Mouse (Mus musculus): Measurements from ENCODE around the gene Aox4.

Aox4 gene

DNA sequence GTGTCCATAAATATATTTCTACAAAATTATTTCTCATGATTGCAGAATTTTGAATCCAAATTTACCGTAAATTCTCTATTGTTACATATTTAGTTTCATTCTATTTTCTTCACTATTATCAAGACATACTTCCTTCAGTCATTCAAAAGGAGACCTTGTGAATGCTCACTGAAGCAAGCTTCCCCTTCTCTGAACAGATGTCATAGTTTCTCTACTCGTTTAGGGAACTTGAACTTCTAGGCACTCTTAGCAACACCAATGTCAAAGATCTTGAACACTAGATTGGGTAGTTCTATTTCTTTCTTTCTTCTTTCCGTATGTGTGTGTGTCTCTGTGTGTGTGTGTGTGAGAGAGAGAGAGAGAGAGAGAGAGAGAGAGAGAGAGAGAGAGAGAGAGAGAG is 34.3 kb downstream of the Aox4 start:
- DNase-seq (ENCODE audit: low read depth, low spot score), result no peak

DNA sequence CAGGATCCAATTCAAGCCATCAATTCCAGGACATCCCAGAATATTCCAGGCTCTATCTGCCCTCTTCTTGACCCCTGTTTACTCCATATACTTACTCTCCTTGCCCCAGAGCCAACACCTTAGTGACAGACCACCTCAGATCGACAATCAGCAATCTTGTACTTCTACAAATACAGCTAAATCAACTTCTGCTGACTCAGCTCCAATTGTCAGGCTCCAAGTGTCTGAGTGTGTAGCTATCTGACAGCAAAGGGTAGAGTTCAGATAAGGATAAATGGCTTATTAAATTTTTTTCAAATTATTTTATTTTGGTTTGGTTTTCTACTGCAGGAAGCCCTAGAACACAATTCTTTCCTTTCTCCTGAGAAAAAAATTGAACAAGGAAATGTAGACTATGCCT is 38.3 kb downstream of the Aox4 start:
- DNase-seq (ENCODE audit: low read depth, low spot score), result no peak

DNA sequence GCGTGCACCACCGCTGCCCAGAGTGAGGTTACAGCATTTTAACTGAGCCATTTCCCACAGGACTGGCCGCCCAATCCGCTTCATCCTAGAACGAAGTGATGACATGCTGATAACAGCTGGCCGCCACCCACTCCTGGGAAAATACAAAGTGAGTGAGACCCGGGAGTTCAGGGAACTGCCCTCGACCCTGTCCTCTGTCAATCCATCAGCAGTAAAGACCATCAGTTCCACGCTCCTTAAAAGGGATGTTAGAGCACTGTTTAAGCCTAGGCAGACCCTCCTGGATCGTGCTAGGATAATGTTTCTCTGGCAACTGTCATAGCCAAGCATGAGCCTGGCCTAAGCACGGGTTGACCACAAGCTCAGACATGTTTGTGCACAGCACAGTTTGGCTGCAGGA is 43.3 kb downstream of the Aox4 start:
- DNase-seq (ENCODE audit: low read depth, low spot score), result no peak

DNA sequence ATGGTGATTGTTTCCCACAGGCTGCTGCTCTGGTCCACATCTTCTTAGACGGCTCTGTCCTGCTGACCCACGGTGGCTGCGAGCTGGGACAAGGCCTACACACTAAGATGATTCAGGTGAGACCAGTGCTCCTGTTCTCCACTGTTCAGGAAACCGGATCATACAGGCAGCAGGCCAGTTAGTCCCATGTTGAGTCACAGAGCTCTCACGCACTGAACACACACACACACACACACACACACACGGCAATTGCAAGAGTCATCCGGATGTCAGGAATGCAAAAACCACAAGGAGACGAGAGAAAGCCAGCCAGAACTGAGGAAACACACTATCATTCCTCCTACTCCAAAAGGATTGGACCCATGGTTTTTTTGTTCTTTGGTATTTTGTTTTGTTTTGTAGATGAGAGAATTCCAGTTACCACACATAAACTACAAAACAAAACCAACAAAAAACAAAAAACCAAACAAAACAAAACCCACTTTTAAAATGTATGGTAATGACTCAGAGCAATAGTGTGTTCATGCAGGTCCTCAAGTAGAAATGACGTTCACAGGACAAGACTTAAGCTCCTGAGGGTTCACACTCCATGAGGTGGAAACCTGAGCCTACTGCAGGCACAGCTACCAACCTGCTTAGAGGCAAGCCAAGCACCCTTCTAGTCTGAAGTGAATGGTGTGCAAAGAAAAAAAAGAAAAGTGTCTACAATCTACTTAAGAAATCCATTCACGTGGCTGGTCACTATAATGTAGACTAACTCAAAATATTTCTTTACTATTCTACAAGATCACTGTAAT is 47.2 kb downstream of the Aox4 start:
- no peak for DNase-seq (ENCODE audit: low read depth, low spot score)

DNA sequence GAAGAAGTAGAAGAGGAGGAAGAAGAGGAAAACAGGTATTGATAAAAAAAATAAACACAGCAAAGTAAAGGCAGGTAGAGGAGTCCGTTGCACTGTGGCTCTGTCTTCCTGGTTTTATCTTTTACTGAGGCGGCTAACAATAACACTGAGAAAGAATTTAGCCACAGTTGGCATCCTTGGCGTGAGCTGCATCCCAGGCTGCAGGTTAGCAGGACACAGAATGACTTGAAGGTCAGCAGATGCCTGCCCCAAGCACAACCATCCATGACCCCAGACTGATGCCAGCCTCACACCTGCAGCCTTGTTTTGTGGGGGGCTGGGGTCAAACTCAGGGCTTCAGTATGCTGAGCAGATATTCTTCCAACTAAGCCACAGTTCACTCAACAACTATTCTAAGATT is 50.1 kb downstream of the Aox4 start:
- no peak for DNase-seq (ENCODE audit: low read depth, low spot score)

DNA sequence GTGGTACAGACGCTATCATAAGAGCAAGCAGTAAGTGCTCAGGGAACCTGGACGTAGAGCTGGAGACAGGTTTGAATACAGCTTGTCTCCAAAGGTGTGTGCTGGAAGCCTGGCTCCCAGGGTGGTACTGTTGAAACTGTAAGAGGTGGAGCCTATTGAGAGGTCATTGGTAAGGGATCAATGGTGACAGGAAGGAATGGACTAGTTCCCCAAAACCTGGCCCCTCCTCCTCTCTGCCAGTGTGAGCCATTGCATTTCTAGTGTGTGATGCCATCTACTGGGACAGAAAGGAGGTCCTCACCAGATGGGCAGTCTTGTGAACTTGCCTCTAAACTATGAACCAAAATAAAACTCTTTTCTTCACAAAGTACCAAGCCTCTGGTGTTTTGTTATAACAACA is 58.0 kb downstream of the Aox4 start:
- no peak for DNase-seq (ENCODE audit: low read depth, low spot score)

DNA sequence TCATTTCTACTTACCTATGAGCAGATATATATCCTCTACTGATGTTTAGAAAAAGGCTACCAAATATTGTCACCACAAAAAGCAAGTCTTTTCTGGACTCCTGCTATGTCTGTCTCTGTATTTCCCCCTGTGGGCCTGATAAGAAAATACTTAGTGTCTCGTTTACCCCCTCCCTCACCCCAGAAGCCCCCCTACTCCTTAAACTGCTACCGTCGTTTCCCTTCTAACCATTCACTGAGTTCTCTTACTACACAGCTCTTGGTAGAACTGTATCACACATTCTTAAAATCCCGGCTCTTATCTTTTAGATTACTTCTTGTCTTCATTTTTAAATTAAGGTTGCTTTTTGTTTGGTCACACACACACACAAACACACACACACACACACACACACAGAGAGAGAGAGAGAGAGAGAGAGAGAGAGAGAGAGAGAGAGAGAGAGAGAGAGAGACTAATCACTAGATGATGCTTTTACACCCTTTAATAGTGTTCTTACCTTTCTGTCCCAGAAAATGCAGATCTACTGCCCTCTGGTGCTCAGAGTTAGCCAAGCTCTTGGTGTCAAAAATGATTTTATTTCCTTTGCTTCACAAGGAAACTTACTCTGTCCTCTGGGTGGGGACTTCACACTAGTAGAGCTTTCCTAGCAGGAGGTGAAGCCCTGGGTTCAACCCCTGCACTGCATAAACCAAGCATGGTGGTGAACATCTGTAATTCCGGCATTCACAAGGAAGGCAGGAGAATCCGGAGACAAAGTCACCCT is 60.8 kb downstream of the Aox4 start:
- peak; percentile 18 for DNase-seq (ENCODE audit: low read depth, low spot score)

DNA sequence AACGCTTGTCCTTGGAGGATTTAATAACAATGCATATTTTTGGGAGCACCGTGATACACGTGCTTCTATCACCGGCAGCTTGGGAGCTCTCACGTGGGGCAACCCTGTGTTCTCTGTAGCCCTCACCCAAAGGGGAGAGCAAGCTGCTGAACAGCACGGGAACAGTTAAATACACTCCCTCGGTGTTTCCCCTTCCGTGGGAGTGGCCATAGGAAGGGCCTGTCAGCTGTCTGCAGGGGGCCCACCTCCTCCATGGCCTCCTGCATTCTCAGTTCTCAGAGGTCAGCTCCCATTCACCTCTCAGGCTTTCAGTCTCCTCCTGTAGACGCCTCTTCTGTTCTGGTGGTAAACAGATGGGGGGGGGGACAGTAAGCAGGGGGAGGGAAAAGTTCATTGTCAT is 65.7 kb downstream of the Aox4 start:
- DNase-seq (ENCODE audit: low read depth, low spot score), result no peak

DNA sequence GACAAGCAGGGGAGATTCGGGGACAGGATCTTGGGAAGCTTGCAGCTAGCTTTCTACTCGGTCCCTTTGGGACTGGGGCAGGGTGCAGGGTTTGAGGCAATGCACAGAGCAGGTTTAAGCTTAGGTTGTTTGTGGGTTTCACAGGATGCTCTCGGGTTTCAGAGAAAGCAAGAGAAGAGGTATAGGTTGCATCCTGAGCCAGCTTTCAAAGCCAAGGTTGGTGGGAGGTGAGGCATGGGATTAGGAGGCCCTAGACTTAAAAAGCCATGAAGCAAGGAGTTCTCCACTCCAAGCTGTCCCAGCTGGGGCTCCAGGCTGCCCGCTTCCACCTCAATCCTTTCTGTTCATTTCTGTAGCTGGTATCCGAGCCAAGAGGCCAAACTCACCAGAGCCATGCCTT is 67.8 kb downstream of the Aox4 start, which contains the start of gene Aox2:
Gene Aox2 (plus strand): TSS at position 301 of the 400 bp plus-strand sequence.
- no peak for DNase-seq (ENCODE audit: low read depth, low spot score)

DNA sequence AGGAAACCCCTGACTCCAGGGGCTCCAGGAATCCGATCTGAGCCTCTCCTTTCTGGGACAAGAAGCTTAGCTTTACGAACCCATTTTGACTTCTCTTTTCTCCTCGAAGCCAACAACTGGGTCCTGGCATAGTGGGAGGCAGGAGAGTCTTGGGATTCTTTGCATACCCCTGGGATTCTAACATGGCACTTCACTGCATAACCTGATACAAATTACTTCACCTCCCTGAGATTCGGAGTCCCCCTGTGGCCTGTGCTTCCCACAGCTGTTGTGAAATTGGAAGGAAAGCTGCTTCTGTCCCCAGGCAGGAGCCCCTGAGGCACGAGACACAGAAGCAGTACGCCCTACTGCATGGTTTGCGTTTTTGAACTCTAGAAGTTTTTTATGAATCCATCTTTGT is 68.3 kb downstream of the Aox4 start:
- no peak for DNase-seq (ENCODE audit: low read depth, low spot score)

DNA sequence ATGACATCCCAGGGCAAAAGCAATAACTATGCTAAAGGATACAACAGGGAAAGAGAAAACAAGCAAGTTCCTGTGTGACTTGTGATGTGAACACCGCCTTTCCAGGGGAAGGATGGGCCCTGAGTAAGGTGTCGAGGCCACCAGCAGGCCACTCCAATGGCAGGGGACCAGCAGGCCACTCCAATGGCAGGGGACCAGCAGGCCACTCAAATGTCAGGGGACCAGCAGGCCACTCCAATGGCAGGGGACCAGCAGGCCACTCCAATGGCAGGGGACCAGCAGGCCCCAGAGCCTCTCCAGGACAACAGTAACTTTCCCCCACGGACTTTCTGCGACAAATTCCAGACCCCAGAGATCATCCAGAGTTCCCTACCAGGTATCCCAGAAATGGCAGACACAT is 70.2 kb downstream of the Aox4 start:
- no peak for DNase-seq (ENCODE audit: low read depth, low spot score)

DNA sequence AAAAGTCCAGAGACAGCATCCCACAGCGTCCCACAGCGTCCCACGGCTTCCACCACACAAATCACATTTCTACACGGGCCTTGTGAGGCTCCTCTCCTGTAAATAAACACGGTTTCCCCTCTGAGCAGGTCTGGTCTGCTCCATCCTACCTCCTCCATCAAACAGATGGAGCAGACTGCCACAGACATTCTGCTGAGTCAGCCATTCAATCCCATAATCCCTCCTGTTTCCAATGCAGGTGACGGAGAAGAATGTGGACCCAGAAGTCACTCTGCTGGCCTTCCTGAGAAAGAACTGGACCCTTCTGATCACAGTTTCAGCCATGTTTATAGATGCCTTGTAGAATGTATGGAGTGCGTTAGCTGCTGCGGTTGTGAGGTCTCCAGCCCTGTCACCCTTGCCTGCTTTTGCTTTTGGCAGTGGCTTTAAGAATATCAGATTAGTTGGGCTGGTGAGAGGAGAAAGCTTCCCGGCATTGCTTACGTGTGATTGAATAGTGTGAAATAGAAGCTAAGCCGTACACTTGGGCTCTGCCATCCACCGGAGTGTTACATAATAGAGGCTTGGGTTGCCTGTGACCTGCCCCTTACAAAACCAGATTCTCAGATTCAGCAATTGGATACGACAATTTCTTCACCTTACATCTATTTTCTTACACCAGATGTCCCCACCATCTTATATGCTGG is 70.9 kb downstream of the Aox4 start:
- DNase-seq (ENCODE audit: low read depth, low spot score), result no peak

DNA sequence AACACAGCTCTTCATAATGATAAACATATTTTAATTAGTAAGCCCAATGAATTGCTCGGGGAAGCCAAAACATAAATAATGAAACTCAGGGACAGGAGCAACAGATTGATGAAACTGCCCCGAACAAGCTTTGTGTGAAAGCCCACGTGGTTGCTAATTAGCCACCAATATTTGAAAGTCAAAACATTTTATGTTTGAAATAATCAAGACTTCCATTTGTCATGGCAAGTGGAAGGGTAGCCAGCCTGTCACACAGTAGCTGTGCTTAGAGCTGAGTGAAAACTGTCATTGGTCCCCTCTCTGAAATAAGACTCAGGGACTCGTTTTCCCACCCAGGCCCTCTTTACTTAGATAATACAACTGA is 71.4 kb downstream of the Aox4 start:
- DNase-seq (ENCODE audit: low read depth, low spot score), result no peak

DNA sequence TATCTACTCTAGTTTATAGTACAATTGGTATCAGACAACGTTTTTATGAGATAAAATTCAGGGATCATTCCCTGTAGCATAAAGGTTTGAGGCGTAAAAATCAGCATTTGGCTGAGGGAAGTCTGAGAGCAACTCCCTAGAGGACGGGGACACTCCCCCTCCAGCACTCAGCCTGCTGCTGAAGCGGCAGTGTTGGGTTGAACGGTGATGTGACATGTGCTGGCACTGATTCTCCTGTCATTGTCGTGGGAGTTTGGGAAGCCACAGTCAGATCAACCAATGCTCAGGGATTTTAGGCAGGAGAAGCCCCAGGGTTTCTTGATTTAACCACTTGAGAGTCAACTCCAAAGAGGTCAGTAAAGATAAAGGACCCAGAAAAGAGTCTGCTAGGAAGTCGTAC is 74.3 kb downstream of the Aox4 start:
- DNase-seq (ENCODE audit: low read depth, low spot score), result no peak

DNA sequence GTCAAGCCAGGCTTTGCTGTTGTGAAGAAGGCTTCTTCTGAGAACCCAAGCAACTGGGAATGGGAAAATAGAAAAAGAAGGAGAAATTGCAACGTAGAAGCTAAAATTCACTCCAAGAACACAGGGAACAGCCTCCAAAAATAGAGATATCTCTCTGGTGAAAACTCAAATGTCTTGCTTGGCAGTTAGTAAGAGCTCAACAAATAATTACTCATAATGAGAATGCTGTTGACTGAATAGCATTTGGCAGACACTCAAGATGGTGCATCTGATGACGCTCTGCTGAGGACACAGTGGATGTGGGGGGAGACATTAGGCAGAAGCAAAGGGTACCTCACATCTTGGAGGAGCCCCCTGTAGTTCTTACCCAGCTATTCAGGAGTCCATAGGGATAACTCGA is 77.9 kb downstream of the Aox4 start:
- no peak for DNase-seq (ENCODE audit: low read depth, low spot score)

DNA sequence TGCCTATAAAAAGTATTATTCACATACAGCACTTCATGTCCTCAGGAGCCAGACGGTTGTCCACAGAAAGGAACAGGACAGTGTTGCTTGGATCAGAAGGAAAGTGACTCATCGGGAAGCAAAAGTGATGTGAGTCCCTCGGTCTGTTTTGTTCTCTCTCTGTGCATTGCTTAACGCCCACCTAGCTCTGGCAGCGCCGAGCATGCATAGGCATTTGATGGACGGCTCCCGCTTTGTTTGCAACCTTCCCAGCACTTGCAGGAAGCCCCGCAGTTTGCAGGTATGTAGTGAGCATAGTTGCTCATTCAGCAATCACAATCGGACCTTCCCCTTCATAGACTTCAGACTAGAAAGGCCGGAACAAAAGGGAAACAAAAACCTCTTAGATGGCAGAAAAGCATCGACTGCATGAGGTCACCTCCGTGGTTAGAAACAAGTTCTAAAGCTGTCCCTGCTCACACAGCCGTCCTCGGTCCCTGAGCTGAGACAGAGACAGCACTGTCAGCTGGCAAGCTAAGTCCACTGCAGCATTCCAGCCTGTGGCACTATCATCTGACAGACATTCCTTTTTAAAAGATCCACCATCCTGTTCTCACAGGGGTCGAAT is 79.8 kb downstream of the Aox4 start:
- no peak for DNase-seq (ENCODE audit: low read depth, low spot score)

DNA sequence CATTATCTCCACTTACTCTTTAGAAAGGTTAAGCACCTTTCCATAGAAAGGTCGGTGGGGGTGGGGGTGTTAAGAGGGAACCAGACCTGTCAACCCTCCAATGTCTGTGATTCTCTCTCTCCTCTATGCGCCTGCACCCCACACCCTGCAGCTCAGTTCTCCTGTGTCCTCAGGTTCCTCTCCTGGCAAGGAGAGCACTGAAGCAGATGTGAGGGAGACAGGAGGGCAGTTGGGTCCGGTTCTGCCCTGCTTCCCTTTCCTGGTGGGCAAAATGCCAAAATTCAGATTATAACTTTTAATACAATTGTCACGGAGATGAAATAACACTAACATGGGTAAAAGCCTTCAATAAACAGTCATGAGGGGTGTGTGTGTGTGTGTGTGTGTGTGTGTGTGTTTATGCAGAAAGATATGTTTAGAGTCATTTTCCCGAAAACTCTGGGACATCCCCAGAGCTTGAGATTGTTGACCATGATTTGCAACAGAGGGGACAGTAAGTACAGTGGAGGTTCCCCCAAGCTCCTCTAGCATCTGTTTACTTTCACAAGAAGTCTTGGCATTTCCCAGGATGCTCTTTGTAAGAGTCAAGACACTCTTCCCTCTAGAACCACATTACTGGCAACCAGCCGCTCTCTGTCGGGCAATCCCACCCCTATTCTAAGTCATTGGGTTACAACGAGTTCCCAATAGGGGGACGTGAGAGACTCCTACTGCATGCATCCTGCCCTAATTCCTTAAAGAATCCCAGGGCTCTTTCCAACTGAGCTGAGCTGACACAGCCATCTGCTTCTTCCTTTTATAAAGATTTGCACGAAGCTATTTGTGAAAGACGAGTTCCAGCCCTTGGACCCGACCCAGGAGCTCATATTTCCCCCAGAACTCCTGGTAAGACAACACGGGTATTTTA is 81.5 kb downstream of the Aox4 start:
- no peak for DNase-seq (ENCODE audit: low read depth, low spot score)

DNA sequence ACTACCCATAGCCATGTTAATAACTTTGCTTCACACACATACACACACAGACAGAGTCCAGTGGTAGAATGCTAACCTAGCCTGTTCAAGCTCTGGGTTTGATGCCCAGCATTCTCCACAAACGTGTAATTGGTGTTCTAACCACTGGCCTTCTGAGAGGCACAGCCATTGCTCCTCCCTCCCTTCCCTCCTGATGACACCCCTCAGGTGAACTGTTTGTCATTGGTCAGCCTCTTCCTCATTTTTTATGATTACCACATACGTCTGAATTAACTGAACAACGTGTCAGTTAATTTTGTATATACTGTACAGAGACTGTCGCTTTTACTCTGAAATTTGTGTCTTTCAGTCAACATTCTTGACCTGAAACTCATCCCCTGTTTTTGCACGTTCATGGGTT is 84.5 kb downstream of the Aox4 start:
- DNase-seq (ENCODE audit: low read depth, low spot score), result no peak

DNA sequence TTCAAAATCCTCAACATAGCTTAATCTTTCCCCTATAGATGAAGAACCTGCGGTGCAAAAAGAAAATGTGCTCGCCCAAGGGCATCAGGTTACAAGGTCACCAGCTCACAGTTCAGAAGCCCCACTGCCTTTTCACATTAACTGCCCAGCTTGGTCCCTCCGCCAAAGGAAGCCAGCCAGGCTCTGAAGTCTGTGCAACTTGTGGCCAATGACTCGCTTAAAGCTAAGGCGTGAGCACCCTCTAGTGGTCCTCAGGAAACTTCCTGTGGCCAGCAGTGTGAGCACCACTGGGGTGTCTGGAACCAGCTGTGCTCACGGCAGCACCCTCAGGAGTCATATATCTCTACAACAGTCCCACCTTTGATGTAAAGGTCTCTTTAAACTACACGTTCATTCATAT is 86.1 kb downstream of the Aox4 start:
- peak; percentile 25 for DNase-seq (ENCODE audit: low read depth, low spot score)

DNA sequence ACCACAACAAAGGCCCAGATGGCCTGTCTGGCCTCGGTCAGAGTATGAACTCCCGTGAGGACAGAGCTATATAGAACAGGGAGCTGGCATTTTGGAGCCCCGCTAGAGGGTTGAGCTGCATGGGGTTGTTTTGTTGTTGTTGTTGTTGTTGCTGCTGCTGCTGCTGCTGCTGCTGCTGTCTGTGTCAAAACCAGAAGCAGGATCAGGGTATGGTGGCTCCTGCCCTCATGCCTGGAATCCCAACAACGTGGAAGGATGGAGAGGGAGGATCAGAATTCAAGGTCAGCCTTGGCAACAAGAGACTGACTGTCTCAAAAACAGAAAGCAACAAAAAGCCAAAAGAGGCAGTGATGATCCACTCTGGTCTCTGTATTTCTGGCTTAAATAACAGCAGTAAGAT is 86.6 kb downstream of the Aox4 start:
- DNase-seq (ENCODE audit: low read depth, low spot score), result no peak

DNA sequence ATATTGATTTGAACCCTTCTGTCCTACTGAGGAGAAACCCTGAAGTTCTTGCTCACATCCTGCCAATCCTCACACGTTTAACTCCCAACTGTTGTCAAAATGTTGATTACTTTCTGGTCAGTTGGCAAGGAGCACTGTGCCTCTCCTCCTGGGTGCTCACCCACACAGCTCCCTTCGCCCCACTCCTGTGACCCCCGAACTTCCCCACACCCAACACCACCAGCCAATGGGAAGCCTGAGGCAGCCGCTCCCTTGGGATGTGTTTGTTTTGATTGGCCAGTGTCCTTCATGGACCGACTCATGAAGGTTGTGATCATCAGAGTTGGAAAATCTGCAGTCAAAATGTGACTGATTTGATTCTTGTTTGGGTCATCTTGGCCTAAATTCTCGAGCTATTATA is 88.2 kb downstream of the Aox4 start:
- DNase-seq (ENCODE audit: low read depth, low spot score), result no peak
